Mouse (Mus musculus) midbrain, embryonic 11.5 days (tissue): ENCODE measurements around the gene Gabrb1. TPM values are rescaled to one million over a fixed set of nuclear protein-coding genes. Genes with fewer than 3 reads are reported as not detected.

Source experiments
- ATAC-seq: fragments of 200-750 bp; cut with Nextera tagmentation; 2 replicates; pipeline ENCODE4 v1.8.0; 2017; ENCODE audit warnings: moderate TSS enrichment, moderate library complexity; ENCODE audit not compliant: low FRiP score
- DNase-seq: peaks from one replicate; pipeline ENCODE4 v3.0.0; 2015; ENCODE audit warnings: low spot score; ENCODE audit errors: missing footprints
- H3K27ac ChIP-seq: fragments of 300-500 bp; sonication (generic); 2 replicates; pipeline ENCODE4 v1.5.1; 2014; ENCODE audit warnings: low read depth, low read length
- H3K27me3 ChIP-seq: fragments of 300-500 bp; sonication (generic); 2 replicates; pipeline ENCODE4 v1.6.1; 2014; ENCODE audit warnings: mild to moderate bottlenecking, low read length, moderate library complexity, mixed read lengths; ENCODE audit not compliant: control insufficient read depth, insufficient read depth
- H3K36me3 ChIP-seq: fragments of 300-500 bp; sonication (generic); 2 replicates; pipeline ENCODE4 v1.6.1; 2014; ENCODE audit warnings: mild to moderate bottlenecking, low read length, moderate library complexity, mixed read lengths; ENCODE audit not compliant: control insufficient read depth, insufficient read depth
- H3K4me1 ChIP-seq: fragments of 300-500 bp; sonication (generic); 2 replicates; pipeline ENCODE4 v1.6.1; 2014; ENCODE audit warnings: low read length; ENCODE audit not compliant: control insufficient read depth, insufficient read depth
- H3K4me2 ChIP-seq: fragments of 300-500 bp; sonication (generic); 2 replicates; pipeline ENCODE4 v1.6.1; 2014; ENCODE audit warnings: mild to moderate bottlenecking, moderate library complexity
- H3K4me3 ChIP-seq: fragments of 300-500 bp; sonication (generic); 2 replicates; pipeline ENCODE4 v1.5.1; 2014; ENCODE audit warnings: low read depth, low read length
- H3K9ac ChIP-seq: fragments of 300-500 bp; sonication (generic); 2 replicates; pipeline ENCODE4 v1.6.1; 2014; ENCODE audit warnings: low read length
- H3K9me3 ChIP-seq: fragments of 300-500 bp; sonication (generic); 2 replicates; pipeline ENCODE4 v1.6.1; 2016; ENCODE audit warnings: low read length; ENCODE audit not compliant: control insufficient read depth
- WGBS: fragments of 180-500 bp; shearing (Covaris S2); extraction: QIAGEN DNeasy Blood & Tissue Kit; methylation state at CpG from one replicate; pipeline ENCODE4 v1.1.7; 2014; 5-methylcytosine and 5-hydroxymethylcytosine counted together
- polyA plus RNA-seq: library from polyadenylated mRNA; unstranded; fragments of >200 nt; fragmentation: Nextera tagmentation; extraction: Ambion mirVana; gene quantifications from 2 replicates; pipeline ENCODE4 v1.2.1, GENCODE M21; 2014

Gabrb1 gene
- polyA plus RNA-seq, 1 experiment from 2014 or later = 0.90 TPM

- Histone ChIP-seq H3K27me3 (no peaks in the 10 kb centered on the region), H3K9me3 (no peaks in the 10 kb centered on the region), H3K4me3 (no peak overlapping the region), H3K36me3 (no peaks in the 10 kb centered on the region), H3K9ac (no peak overlapping the region), H3K4me2 (no peak overlapping the region), H3K4me1 (no peaks in the 10 kb centered on the region), H3K27ac (no peak overlapping the region)
- ATAC-seq (no peak), DNase-seq (no peak)
- 93% methylated on average over 6 of the region's 6 CpGs for WGBS
Measured at GRCm38 (mm10) chr5:71761105-71761504, 103.2 kb downstream of the Gabrb1 start.

- Histone ChIP-seq H3K27ac (no peak overlapping the region), H3K4me1 (no peaks in the 10 kb centered on the region), H3K27me3 (no peaks in the 10 kb centered on the region), H3K4me2 (no peak overlapping the region), H3K9me3 (no peaks in the 10 kb centered on the region), H3K36me3 (no peaks in the 10 kb centered on the region), H3K9ac (no peak overlapping the region), H3K4me3 (no peak overlapping the region)
- ATAC-seq (no peak), DNase-seq (no peak)
- 87% methylated on average over 2 of the region's 2 CpGs for WGBS
Measured at GRCm38 (mm10) chr5:71781514-71782179, 123.7 kb downstream of the Gabrb1 start.

- no peak for DNase-seq
- no peaks in the 10 kb centered on the region for H3K36me3 ChIP-seq
- H3K4me2 ChIP-seq = no peak overlapping the region
- H3K27ac ChIP-seq = no peak overlapping the region
- no peak overlapping the region for H3K9ac ChIP-seq
- H3K4me3 ChIP-seq = no peak overlapping the region
- ATAC-seq = no peak
- H3K27me3 ChIP-seq = no peaks in the 10 kb centered on the region
- no peaks in the 10 kb centered on the region for H3K4me1 ChIP-seq
- 81% methylated on average over 1 of the region's 1 CpGs for WGBS
- H3K9me3 ChIP-seq = no peaks in the 10 kb centered on the region
Measured at GRCm38 (mm10) chr5:71822862-71823261, 164.9 kb downstream of the Gabrb1 start.

GRCm38 (mm10) chr5:71828342-71828741 is 170.4 kb downstream of the Gabrb1 start:
- ATAC-seq (no peak), DNase-seq (no peak)
- Histone ChIP-seq H3K9ac (no peak overlapping the region), H3K9me3 (no peaks in the 10 kb centered on the region), H3K4me2 (no peak overlapping the region), H3K36me3 (no peaks in the 10 kb centered on the region), H3K4me1 (no peaks in the 10 kb centered on the region), H3K27me3 (no peaks in the 10 kb centered on the region), H3K4me3 (no peak overlapping the region), H3K27ac (no peak overlapping the region)

GRCm38 (mm10) chr5:71828996-71829395 is 171.1 kb downstream of the Gabrb1 start:
- Histone ChIP-seq H3K36me3 (no peaks in the 10 kb centered on the region), H3K27me3 (no peaks in the 10 kb centered on the region), H3K9me3 (no peaks in the 10 kb centered on the region), H3K9ac (no peak overlapping the region), H3K27ac (no peak overlapping the region), H3K4me2 (no peak overlapping the region), H3K4me1 (no peaks in the 10 kb centered on the region), H3K4me3 (no peak overlapping the region)
- WGBS = 76% methylated on average over 1 of the region's 1 CpGs
- ATAC-seq (no peak), DNase-seq (no peak)

- Histone ChIP-seq H3K27ac (no peak overlapping the region), H3K4me2 (no peak overlapping the region), H3K36me3 (no peaks in the 10 kb centered on the region), H3K27me3 (no peaks in the 10 kb centered on the region), H3K4me1 (no peaks in the 10 kb centered on the region), H3K9ac (no peak overlapping the region), H3K4me3 (no peak overlapping the region), H3K9me3 (no peaks in the 10 kb centered on the region)
- no peak for ATAC-seq
- WGBS = 81% methylated on average over 2 of the region's 2 CpGs
- no peak for DNase-seq
Measured at GRCm38 (mm10) chr5:71830342-71830741, 172.4 kb downstream of the Gabrb1 start.

GRCm38 (mm10) chr5:71842241-71842640 is 184.3 kb downstream of the Gabrb1 start:
- H3K4me1 ChIP-seq = no peaks in the 10 kb centered on the region
- no peak for ATAC-seq
- no peak overlapping the region for H3K4me3 ChIP-seq
- no peak overlapping the region for H3K9ac ChIP-seq
- no peak overlapping the region for H3K27ac ChIP-seq
- H3K4me2 ChIP-seq = no peak overlapping the region
- H3K36me3 ChIP-seq = no peaks in the 10 kb centered on the region
- H3K27me3 ChIP-seq = no peaks in the 10 kb centered on the region
- no peak for DNase-seq
- no peaks in the 10 kb centered on the region for H3K9me3 ChIP-seq

GRCm38 (mm10) chr5:71898214-71898613 is 240.3 kb downstream of the Gabrb1 start:
- WGBS = 95% methylated on average over 2 of the region's 2 CpGs
- H3K27me3 ChIP-seq = no peaks in the 10 kb centered on the region
- H3K36me3 ChIP-seq = no peaks in the 10 kb centered on the region
- H3K9me3 ChIP-seq = no peaks in the 10 kb centered on the region
- H3K27ac ChIP-seq = no peak overlapping the region
- no peak for ATAC-seq
- no peak overlapping the region for H3K4me3 ChIP-seq
- DNase-seq = no peak
- no peak overlapping the region for H3K9ac ChIP-seq
- H3K4me2 ChIP-seq = no peak overlapping the region
- H3K4me1 ChIP-seq = no peaks in the 10 kb centered on the region

- Histone ChIP-seq H3K4me2 (no peak overlapping the region), H3K9ac (no peak overlapping the region), H3K4me1 (no peaks in the 10 kb centered on the region), H3K27me3 (no peaks in the 10 kb centered on the region), H3K36me3 (no peaks in the 10 kb centered on the region), H3K27ac (no peak overlapping the region), H3K9me3 (no peaks in the 10 kb centered on the region), H3K4me3 (no peak overlapping the region)
- ATAC-seq = no peak
- WGBS = 86% methylated on average over 7 of the region's 7 CpGs
- no peak for DNase-seq
Measured at GRCm38 (mm10) chr5:71903399-71903798, 245.5 kb downstream of the Gabrb1 start.
